In genomic region chr2:146731081-146731480, GRCm38 (mm10) we compare ENCODE assay signal across 13 mouse cellular contexts.
"Had no signal": no experiment of that assay in that cellular context is flagged by ENCODE, and none has a peak within 500 bp of the region (broad histone marks: within the 10 kb centered on the region; RNA-seq: fewer than 3 reads in every experiment).

No protein-coding gene starts in this region.

- DNase-seq: kidney, adult 2 months; kidney, postnatal 14 days; liver, embryonic 13.5 days; liver, postnatal 0 days; lung, postnatal 14 days; thymus, postnatal 4 days had no signal

- H3K27me3 ChIP-seq: kidney, embryonic 15.5 days; limb, embryonic 15.5 days; liver, embryonic 13.5 days; lung, embryonic 15.5 days; megakaryocyte, embryonic 14.5 days had no signal

- H3K27ac ChIP-seq: kidney, embryonic 15.5 days; limb, embryonic 15.5 days; liver, embryonic 13.5 days; lung, embryonic 15.5 days; macrophage; midbrain, embryonic 15.5 days; stomach, postnatal 0 days had no signal

- H3K36me3 ChIP-seq: kidney, embryonic 15.5 days; limb, embryonic 15.5 days; liver, embryonic 13.5 days; lung, embryonic 15.5 days; midbrain, embryonic 15.5 days had no signal

- H3K9me3 ChIP-seq: kidney, embryonic 15.5 days; limb, embryonic 15.5 days; liver, embryonic 13.5 days; lung, embryonic 15.5 days; megakaryocyte, embryonic 14.5 days; midbrain, embryonic 15.5 days had no signal

- ATAC-seq: liver, postnatal 0 days; midbrain, embryonic 15.5 days had no signal

- H3K9ac ChIP-seq: kidney, embryonic 15.5 days; limb, embryonic 15.5 days; liver, embryonic 13.5 days; liver, postnatal 0 days; lung, embryonic 15.5 days; midbrain, embryonic 15.5 days had no signal

- H3K4me3 ChIP-seq: kidney, embryonic 15.5 days; limb, embryonic 15.5 days; liver, embryonic 13.5 days; lung, embryonic 15.5 days; megakaryocyte, embryonic 14.5 days; midbrain, embryonic 15.5 days had no signal

- H3K4me2 ChIP-seq: kidney, embryonic 15.5 days; limb, embryonic 15.5 days; liver, embryonic 13.5 days; lung, embryonic 15.5 days; midbrain, embryonic 15.5 days had no signal

- H3K4me1 ChIP-seq: kidney, embryonic 15.5 days; limb, embryonic 15.5 days; liver, embryonic 13.5 days; lung, embryonic 15.5 days; midbrain, embryonic 15.5 days had no signal
